Mouse (Mus musculus) spleen, postnatal 4 days (tissue): ENCODE measurements around the gene Mapk6.

Experiments used
- DNase-seq, 2 experiments: peaks; one replicate each; pipeline ENCODE4 v3.0.0; 2022; ENCODE audit warnings: low spot score in 2 of 2

Mapk6 gene

DNA sequence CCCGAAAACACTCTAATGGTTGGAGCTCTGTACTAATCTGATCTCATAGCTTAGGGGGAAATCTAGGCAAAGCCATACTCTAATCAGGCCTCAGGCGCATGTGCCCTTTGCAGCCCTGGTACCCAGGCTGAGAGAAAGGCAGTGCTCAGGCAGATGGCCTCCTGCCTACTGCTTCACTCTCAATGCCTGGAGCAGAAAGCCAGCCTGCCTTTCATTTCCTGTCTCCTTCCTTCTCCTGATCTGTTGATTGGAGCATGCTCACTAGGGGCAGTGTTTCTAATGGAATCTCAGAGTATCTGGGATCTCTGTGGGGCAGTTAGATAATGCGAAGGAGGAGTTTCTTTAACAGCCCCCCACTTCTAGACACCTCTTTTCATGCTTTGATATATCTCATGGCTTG, 90.4 kb downstream of the Mapk6 start:
- no peak for DNase-seq
